Mouse (Mus musculus) bone marrow, adult 2 months (tissue): ENCODE data around the gene Mocs1.

Experiments used
- CTCF ChIP-seq: fragments of 200-500 bp; IDR thresholded peaks from 2 replicates; pipeline ENCODE4 v1.5.1; 2011; ENCODE audit warnings: low read length, control low read depth; ENCODE audit not compliant: control insufficient read depth, insufficient read depth
- POLR2A ChIP-seq: fragments of 200-500 bp; IDR thresholded peaks from 2 replicates; pipeline ENCODE4 v1.6.1; 2011; ENCODE audit warnings: low read depth, mild to moderate bottlenecking, control low read depth, low read length, borderline replicate concordance; ENCODE audit not compliant: control insufficient read depth

GRCm38 (mm10) chr17:49384217-49384943 is 43.8 kb upstream of the Mocs1 start:
- TF ChIP-seq CTCF (no peak), POLR2A (no peak)
